Mouse (Mus musculus): ENCODE measurements around the gene Zfp846. TPM values are rescaled to one million over a fixed set of nuclear protein-coding genes. Genes with fewer than 3 reads are reported as not detected.
A peak's percentile ranks its signal among the peaks of the same experiment; 100 is the strongest.

Zfp846 gene
- polyA plus RNA-seq, 2 experiments, result 1.6 to 2.3 TPM

- Histone ChIP-seq H3K36me3 (replicated peaks; ENCODE audit: control insufficient read depth, insufficient read depth, low read depth) (peaks cover under 1% of the 10 kb centered on the region; the same call in 1 of the 2 replicates), H3K4me2 (ENCODE audit: low read depth) (peak within 1 kb of the TSS; percentile 98), H3K27me3 (ENCODE audit: control insufficient read depth, insufficient read depth, low read length) (no peaks in the 10 kb centered on the region), H3K4me1 (replicated peaks; ENCODE audit: control insufficient read depth in 2 of 2, insufficient read depth in 2 of 2, low read length in 1 of 2) (peaks cover 2 to 11% of the 10 kb centered on the region in 2 experiments; a peak in 2 of 4 replicates), H3K9me3 (ENCODE audit: control insufficient read depth, low read length) (no peaks in the 10 kb centered on the region), H3K4me3 (ENCODE audit: insufficient read depth in 1 of 2, low read depth in 2 of 2, low read length in 2 of 2) (peak within 1 kb of the TSS; percentile 94 to 97), H3K9ac (replicated peaks) (peak within 1 kb of the TSS; percentile 93), H3K27ac (peak within 1 kb of the TSS; percentile 52)
- WGBS (ENCODE audit: insufficient replicate concordance), result 1% methylated on average over 51 of the region's 51 CpGs
- no peak for TF ChIP-seq EP300 (IDR thresholded peaks at IDR 0.05; ENCODE audit: low read depth)
- no peak for TF ChIP-seq CTCF (IDR thresholded peaks at IDR 0.05; ENCODE audit: low read depth)
- peak; percentile 62 to 72 (median 64) for DNase-seq (ENCODE audit: low read depth in 3 of 3, low spot score in 3 of 3)
- ATAC-seq (ENCODE audit: insufficient read depth), result peak; percentile 71
Measured at GRCm38 (mm10) chr9:20642101-20642895, 61.2 kb downstream of the Zfp846 start, which contains the start of gene Ubl5. Ubl5 (plus strand) TSS chr9:20642878.

- no peaks in the 10 kb centered on the region for H3K9me3 ChIP-seq (ENCODE audit: control insufficient read depth, low read length)
- TF ChIP-seq EP300 (IDR thresholded peaks at IDR 0.05; ENCODE audit: low read depth), result no peak
- TF ChIP-seq CTCF (IDR thresholded peaks at IDR 0.05; ENCODE audit: low read depth), result peak; percentile 22; the same call in 1 of the 2 replicates
- H3K27me3 ChIP-seq (ENCODE audit: control insufficient read depth, insufficient read depth, low read length), result no peaks in the 10 kb centered on the region
- ATAC-seq (ENCODE audit: insufficient read depth), result peak; percentile 74
- H3K9ac ChIP-seq (replicated peaks), result peak overlapping the region; percentile 93
- H3K4me2 ChIP-seq (ENCODE audit: low read depth), result peak overlapping the region; percentile 98
- peaks cover 4% of the 10 kb centered on the region; the same call in 1 of the 2 replicates for H3K36me3 ChIP-seq (replicated peaks; ENCODE audit: control insufficient read depth, insufficient read depth, low read depth)
- H3K27ac ChIP-seq, result peak overlapping the region; percentile 52
- peaks cover 2 to 11% of the 10 kb centered on the region in 2 experiments; a peak in 2 of 4 replicates for H3K4me1 ChIP-seq (replicated peaks; ENCODE audit: control insufficient read depth in 2 of 2, insufficient read depth in 2 of 2, low read length in 1 of 2)
- WGBS (ENCODE audit: insufficient replicate concordance), result under 1% methylated on average over 30 of the region's 30 CpGs
- peak overlapping the region; percentile 94 to 97 for H3K4me3 ChIP-seq (ENCODE audit: insufficient read depth in 1 of 2, low read depth in 2 of 2, low read length in 2 of 2)
- peak; percentile 73 to 75 (median 73) for DNase-seq (ENCODE audit: low read depth in 3 of 3, low spot score in 3 of 3)
Measured at GRCm38 (mm10) chr9:20642896-20643466, 61.9 kb downstream of the Zfp846 start.

- Histone ChIP-seq H3K36me3 (replicated peaks; ENCODE audit: control insufficient read depth, insufficient read depth, low read depth) (peaks cover 4% of the 10 kb centered on the region; the same call in 1 of the 2 replicates), H3K4me3 (ENCODE audit: insufficient read depth in 1 of 2, low read depth in 2 of 2, low read length in 2 of 2) (peak overlapping the region; percentile 94 to 97), H3K4me1 (replicated peaks; ENCODE audit: control insufficient read depth in 2 of 2, insufficient read depth in 2 of 2, low read length in 1 of 2) (peaks cover 2 to 17% of the 10 kb centered on the region in 2 experiments; a peak in 2 of 4 replicates), H3K27me3 (ENCODE audit: control insufficient read depth, insufficient read depth, low read length) (no peaks in the 10 kb centered on the region), H3K27ac (peak overlapping the region; percentile 52), H3K4me2 (ENCODE audit: low read depth) (peak overlapping the region; percentile 98), H3K9ac (replicated peaks) (peak overlapping the region; percentile 93), H3K9me3 (ENCODE audit: control insufficient read depth, low read length) (no peaks in the 10 kb centered on the region)
- WGBS (ENCODE audit: insufficient replicate concordance), result 5% methylated on average over 13 of the region's 13 CpGs
- ATAC-seq (ENCODE audit: insufficient read depth) (no peak), DNase-seq (ENCODE audit: low read depth in 3 of 3, low spot score in 3 of 3) (no peak)
- TF ChIP-seq EP300 (IDR thresholded peaks at IDR 0.05; ENCODE audit: low read depth) (no peak), CTCF (IDR thresholded peaks at IDR 0.05; ENCODE audit: low read depth) (no peak)
Measured at GRCm38 (mm10) chr9:20643781-20644180, 62.7 kb downstream of the Zfp846 start.

- DNase-seq (ENCODE audit: low read depth in 3 of 3, low spot score in 3 of 3) (peak in 2 of 3 experiments; percentile 64 to 76), ATAC-seq (ENCODE audit: insufficient read depth) (peak; percentile 55)
- no peak for TF ChIP-seq CTCF (IDR thresholded peaks at IDR 0.05; ENCODE audit: low read depth)
- no peak for TF ChIP-seq EP300 (IDR thresholded peaks at IDR 0.05; ENCODE audit: low read depth)
- H3K4me3 ChIP-seq (ENCODE audit: insufficient read depth in 1 of 2, low read depth in 2 of 2, low read length in 2 of 2), result peak within 1 kb of the TSS; percentile 94 to 97
- H3K9ac ChIP-seq (replicated peaks), result peak within 1 kb of the TSS; percentile 93
- peaks cover 2 to 24% of the 10 kb centered on the region in 2 experiments; a peak in 2 of 4 replicates for H3K4me1 ChIP-seq (replicated peaks; ENCODE audit: control insufficient read depth in 2 of 2, insufficient read depth in 2 of 2, low read length in 1 of 2)
- peaks cover 4% of the 10 kb centered on the region; the same call in 1 of the 2 replicates for H3K36me3 ChIP-seq (replicated peaks; ENCODE audit: control insufficient read depth, insufficient read depth, low read depth)
- H3K27ac ChIP-seq, result peak within 1 kb of the TSS; percentile 74
- peak within 1 kb of the TSS; percentile 98 for H3K4me2 ChIP-seq (ENCODE audit: low read depth)
- under 1% methylated on average over 43 of the region's 43 CpGs for WGBS (ENCODE audit: insufficient replicate concordance)
- no peaks in the 10 kb centered on the region for H3K27me3 ChIP-seq (ENCODE audit: control insufficient read depth, insufficient read depth, low read length)
- H3K9me3 ChIP-seq (ENCODE audit: control insufficient read depth, low read length), result no peaks in the 10 kb centered on the region
Measured at GRCm38 (mm10) chr9:20644360-20645081, 63.4 kb downstream of the Zfp846 start, which contains the start of gene Fbxl12. Fbxl12 (minus strand) TSS chr9:20644767.

Data from liver, embryonic 14.5 days (tissue).